In genomic region chr10:81200605-81201287, GRCm38 (mm10) we compare ENCODE assay signal across 40 mouse cellular contexts. TPM values are rescaled to one million over a fixed set of nuclear protein-coding genes. Genes with fewer than 3 reads are reported as not detected.
A peak's percentile ranks its signal among the peaks of the same experiment; 100 is the strongest.
DNase-seq lines count a peak whose midpoint lies in the region; ATAC-seq lines count a peak whose summit lies in the region.
"Had no signal": no experiment of that assay in that cellular context is flagged by ENCODE, and none has a peak within 500 bp of the region (broad histone marks: within the 10 kb centered on the region; RNA-seq: fewer than 3 reads in every experiment).

No protein-coding gene starts in this region.

- no peak overlapping the region for H3K4me2 ChIP-seq in limb, embryonic 12.5 days
- peak overlapping the region; percentile 52 for H3K4me2 ChIP-seq in heart, embryonic 15.5 days
- no peak overlapping the region for H3K4me2 ChIP-seq in limb, embryonic 13.5 days (replicated peaks)
- H3K4me2 ChIP-seq: embryonic facial prominence, embryonic 15.5 days; forebrain, embryonic 12.5 days; liver, embryonic 11.5 days; lung, embryonic 15.5 days; midbrain, embryonic 13.5 days; neural tube, embryonic 15.5 days had no signal

- H3K9me3 ChIP-seq in limb, embryonic 12.5 days, result no peaks in the 10 kb centered on the region
- H3K9me3 ChIP-seq in limb, embryonic 10.5 days (replicated peaks), result no peaks in the 10 kb centered on the region
- H3K9me3 ChIP-seq in heart, embryonic 15.5 days (replicated peaks), result no peaks in the 10 kb centered on the region
- H3K9me3 ChIP-seq in limb, embryonic 13.5 days, result no peaks in the 10 kb centered on the region
- H3K9me3 ChIP-seq: embryonic facial prominence, embryonic 15.5 days; forebrain, embryonic 12.5 days; hindbrain, embryonic 10.5 days; lung, embryonic 15.5 days; midbrain, embryonic 13.5 days; neural tube, embryonic 15.5 days had no signal

- no peak overlapping the region for H3K27ac ChIP-seq in limb, embryonic 12.5 days
- no peak overlapping the region for H3K27ac ChIP-seq in limb, embryonic 10.5 days
- H3K27ac ChIP-seq in heart, embryonic 15.5 days, result peak overlapping the region; percentile 98
- no peak overlapping the region for H3K27ac ChIP-seq in limb, embryonic 13.5 days
- H3K27ac ChIP-seq: embryonic facial prominence, embryonic 15.5 days; forebrain, embryonic 12.5 days; lung, embryonic 15.5 days; midbrain, embryonic 13.5 days; neural tube, embryonic 15.5 days had no signal

- DNase-seq in heart, adult 11 months, result peak; percentile 93
- DNase-seq in heart, adult 8-10 months (ENCODE audit: low spot score), result no peak
- no peak for DNase-seq in limb, embryonic 10.5 days (ENCODE audit: low spot score)
- no peak for DNase-seq in urinary bladder, adult 18-20 months (ENCODE audit: low spot score in 2 of 2)
- no peak for DNase-seq in cerebellum, adult 9-11 months
- DNase-seq: adrenal gland, postnatal 25 days; cerebellum, adult 11-12 months; cerebellum, postnatal 10 days; forebrain, postnatal 0 days; gastrocnemius, postnatal 10 days; kidney, adult 9 months; kidney, postnatal 10 days; layer of hippocampus, adult 9-11 months; lung, postnatal 36 days; retina, postnatal 1 day; right cerebral cortex, postnatal 14 days had no signal

- 73% methylated on average over 20 of the region's 20 CpGs for WGBS in limb, embryonic 12.5 days
- WGBS in limb, embryonic 10.5 days, result 79% methylated on average over 20 of the region's 20 CpGs
- 56% methylated on average over 20 of the region's 20 CpGs for WGBS in heart, embryonic 15.5 days
- WGBS in limb, embryonic 13.5 days, result 71% methylated on average over 20 of the region's 20 CpGs

- no peak for ATAC-seq in limb, embryonic 12.5 days (ENCODE audit: insufficient number of reproducible peaks, insufficient read depth, low FRiP score, low TSS enrichment, low read depth)
- ATAC-seq in heart, embryonic 15.5 days (replicated peaks; ENCODE audit: insufficient number of reproducible peaks, insufficient read depth, low FRiP score, low read depth), result no peak
- ATAC-seq in limb, embryonic 13.5 days (ENCODE audit: low FRiP score, low read depth), result no peak
- ATAC-seq: forebrain, postnatal 0 days; hindbrain, embryonic 16.5 days; intestine, embryonic 16.5 days; midbrain, embryonic 13.5 days; Patski had no signal

- 0 out of 2 replicates have a peak overlapping the region, but pooled peaks have one; percentile 23 for H3K9ac ChIP-seq in limb, embryonic 12.5 days (replicated peaks)
- H3K9ac ChIP-seq in heart, embryonic 15.5 days, result peak overlapping the region; percentile 43
- H3K9ac ChIP-seq in limb, embryonic 13.5 days, result peak overlapping the region; percentile 48
- H3K9ac ChIP-seq: embryonic facial prominence, embryonic 15.5 days; forebrain, embryonic 12.5 days; forebrain, postnatal 0 days; lung, embryonic 15.5 days; midbrain, embryonic 13.5 days; neural tube, embryonic 15.5 days had no signal

- peaks cover 44% of the 10 kb centered on the region for H3K27me3 ChIP-seq in limb, embryonic 12.5 days
- H3K27me3 ChIP-seq in limb, embryonic 10.5 days (ENCODE audit: low read depth, poor library complexity, severe bottlenecking), result peaks cover 38% of the 10 kb centered on the region
- H3K27me3 ChIP-seq in heart, embryonic 15.5 days, result no peaks in the 10 kb centered on the region
- peaks cover 37% of the 10 kb centered on the region for H3K27me3 ChIP-seq in limb, embryonic 13.5 days
- H3K27me3 ChIP-seq: Patski had no signal

- H3K4me3 ChIP-seq in limb, embryonic 12.5 days (replicated peaks), result no peak overlapping the region
- H3K4me3 ChIP-seq in limb, embryonic 10.5 days, result no peak overlapping the region
- H3K4me3 ChIP-seq in heart, embryonic 15.5 days, result no peak overlapping the region
- H3K4me3 ChIP-seq in limb, embryonic 13.5 days, result no peak overlapping the region
- H3K4me3 ChIP-seq: embryonic facial prominence, embryonic 15.5 days; forebrain, embryonic 12.5 days; hindbrain, embryonic 10.5 days; lung, embryonic 15.5 days; midbrain, embryonic 13.5 days; neural tube, embryonic 15.5 days had no signal

- no peaks in the 10 kb centered on the region for H3K36me3 ChIP-seq in limb, embryonic 12.5 days
- no peaks in the 10 kb centered on the region for H3K36me3 ChIP-seq in limb, embryonic 10.5 days
- no peaks in the 10 kb centered on the region for H3K36me3 ChIP-seq in heart, embryonic 15.5 days
- H3K36me3 ChIP-seq in limb, embryonic 13.5 days, result no peaks in the 10 kb centered on the region
- H3K36me3 ChIP-seq: embryonic facial prominence, embryonic 15.5 days; forebrain, embryonic 12.5 days; hindbrain, embryonic 10.5 days; lung, embryonic 15.5 days had no signal

- no peaks in the 10 kb centered on the region for H3K4me1 ChIP-seq in limb, embryonic 12.5 days (replicated peaks)
- no peaks in the 10 kb centered on the region for H3K4me1 ChIP-seq in limb, embryonic 10.5 days
- peaks cover 63% of the 10 kb centered on the region for H3K4me1 ChIP-seq in heart, embryonic 15.5 days (replicated peaks)
- H3K4me1 ChIP-seq in limb, embryonic 13.5 days, result no peaks in the 10 kb centered on the region
- H3K4me1 ChIP-seq: embryonic facial prominence, embryonic 15.5 days; forebrain, embryonic 12.5 days; lung, embryonic 15.5 days; midbrain, embryonic 13.5 days; neural tube, embryonic 15.5 days had no signal

RNA-seq across cellular contexts. Expression of gene Nmrk2, which starts 1.1 kb away (rescaled TPM):
- 10 to 100 TPM in 1 of 4 experiments, 1 to 10 TPM in 3; 5.8 to 18.8 (median 8.2) TPM for total RNA-seq in heart, adult 8-10 months (2022)
- polyA plus RNA-seq in limb, embryonic 12.5 days (2016; fragmentation: Nextera tagmentation; extraction: Ambion mirVana), result not detected in 2 replicates
- polyA plus RNA-seq in limb, embryonic 10.5 days (2016; fragmentation: Nextera tagmentation; extraction: Ambion mirVana), result not detected in 2 replicates
- 7.3 and 9.1 TPM in 2 replicates for polyA plus RNA-seq in heart, embryonic 15.5 days (2015; fragmentation: Nextera tagmentation; extraction: Ambion mirVana)
- polyA plus RNA-seq in limb, embryonic 13.5 days (2015; fragmentation: Nextera tagmentation; extraction: Ambion mirVana), result 0.18 and 0.26 TPM in 2 replicates
- total RNA-seq: adrenal gland, postnatal 25 days; common myeloid progenitor, adult 5-6 weeks; forebrain, postnatal 0 days; granulocyte monocyte progenitor cell, adult 5-6 weeks; left cerebral cortex, postnatal 10 days; megakaryocyte-erythroid progenitor cell, adult 5-6 weeks; MEL had no signal
- polyA plus RNA-seq: forebrain, embryonic 12.5 days; forebrain, postnatal 0 days; hindbrain, embryonic 10.5 days; intestine, embryonic 16.5 days; large intestine, adult 2 months; liver, embryonic 11.5 days; small intestine, adult 2 months; testis, adult 2 months had no signal

RNA-seq across cellular contexts. Expression of gene 4930442H23Rik, which starts 17.1 kb away (rescaled TPM):
- total RNA-seq in heart, adult 8-10 months (2022), result not detected
- polyA plus RNA-seq in limb, embryonic 12.5 days (2016; fragmentation: Nextera tagmentation; extraction: Ambion mirVana), result not detected in 2 replicates
- polyA plus RNA-seq in limb, embryonic 10.5 days (2016; fragmentation: Nextera tagmentation; extraction: Ambion mirVana), result not detected in 2 replicates
- polyA plus RNA-seq in heart, embryonic 15.5 days (2015; fragmentation: Nextera tagmentation; extraction: Ambion mirVana), result not detected in 2 replicates
- polyA plus RNA-seq in limb, embryonic 13.5 days (2015; fragmentation: Nextera tagmentation; extraction: Ambion mirVana), result not detected in 2 replicates
- total RNA-seq: adrenal gland, postnatal 25 days; common myeloid progenitor, adult 5-6 weeks; forebrain, postnatal 0 days; gastrocnemius, postnatal 10 days; granulocyte monocyte progenitor cell, adult 5-6 weeks; left cerebral cortex, postnatal 10 days; megakaryocyte-erythroid progenitor cell, adult 5-6 weeks had no signal
- polyA plus RNA-seq: forebrain, embryonic 12.5 days; hindbrain, embryonic 10.5 days; hindbrain, embryonic 16.5 days; intestine, embryonic 16.5 days; large intestine, adult 2 months; limb, embryonic 11.5 days; liver, embryonic 11.5 days; liver, embryonic 16.5 days; neural tube, embryonic 15.5 days; small intestine, adult 2 months; stomach, embryonic 14.5 days had no signal

RNA-seq across cellular contexts. Expression of gene Dapk3, which starts 17.9 kb away (rescaled TPM):
- 10 to 100 TPM; 26.3 to 35.5 (median 29.8) TPM for total RNA-seq in heart, adult 8-10 months (2022)
- polyA plus RNA-seq in limb, embryonic 12.5 days (2016; fragmentation: Nextera tagmentation; extraction: Ambion mirVana), result 64.2 and 65.7 TPM in 2 replicates
- polyA plus RNA-seq in limb, embryonic 10.5 days (2016; fragmentation: Nextera tagmentation; extraction: Ambion mirVana), result 46.5 and 52.0 TPM in 2 replicates
- polyA plus RNA-seq in heart, embryonic 15.5 days (2015; fragmentation: Nextera tagmentation; extraction: Ambion mirVana), result 38.4 and 43.1 TPM in 2 replicates
- 53.4 and 53.7 TPM in 2 replicates for polyA plus RNA-seq in limb, embryonic 13.5 days (2015; fragmentation: Nextera tagmentation; extraction: Ambion mirVana)

RNA-seq across cellular contexts. Expression of gene Eef2, which starts 24.3 kb away (rescaled TPM):
- 1,000 to 10,000 TPM; 1,076 to 1,267 (median 1,170) TPM for total RNA-seq in heart, adult 8-10 months (2022)
- polyA plus RNA-seq in limb, embryonic 12.5 days (2016; fragmentation: Nextera tagmentation; extraction: Ambion mirVana), result 524 and 544 TPM in 2 replicates
- polyA plus RNA-seq in limb, embryonic 10.5 days (2016; fragmentation: Nextera tagmentation; extraction: Ambion mirVana), result 575 and 611 TPM in 2 replicates
- 350 and 441 TPM in 2 replicates for polyA plus RNA-seq in heart, embryonic 15.5 days (2015; fragmentation: Nextera tagmentation; extraction: Ambion mirVana)
- 577 and 592 TPM in 2 replicates for polyA plus RNA-seq in limb, embryonic 13.5 days (2015; fragmentation: Nextera tagmentation; extraction: Ambion mirVana)

RNA-seq across cellular contexts. Expression of gene Atcay, which starts 29.9 kb away (rescaled TPM):
- under 1 TPM in 1 of 4 experiments, not detected in 3; 0.63 TPM for total RNA-seq in heart, adult 8-10 months (2022)
- 0.38 and 0.43 TPM in 2 replicates for polyA plus RNA-seq in limb, embryonic 12.5 days (2016; fragmentation: Nextera tagmentation; extraction: Ambion mirVana)
- polyA plus RNA-seq in limb, embryonic 10.5 days (2016; fragmentation: Nextera tagmentation; extraction: Ambion mirVana), result 0.06 TPM in 1 of 2 replicates, not detected in the other
- polyA plus RNA-seq in heart, embryonic 15.5 days (2015; fragmentation: Nextera tagmentation; extraction: Ambion mirVana), result 0.25 and 1.1 TPM in 2 replicates
- polyA plus RNA-seq in limb, embryonic 13.5 days (2015; fragmentation: Nextera tagmentation; extraction: Ambion mirVana), result 0.20 and 0.43 TPM in 2 replicates
- total RNA-seq: common myeloid progenitor, adult 5-6 weeks; granulocyte monocyte progenitor cell, adult 5-6 weeks; megakaryocyte-erythroid progenitor cell, adult 5-6 weeks had no signal
- polyA plus RNA-seq: liver, embryonic 11.5 days had no signal
